Mouse (Mus musculus) brain, embryonic 14.5 days (tissue): Measurements from ENCODE around the gene Xndc1.

Source experiments
- CTCF ChIP-seq: fragments of 200-500 bp; IDR thresholded peaks from 2 replicates; pipeline ENCODE4 v1.5.1; 2012; ENCODE audit warnings: inconsistent platforms, mild to moderate bottlenecking, moderate library complexity, borderline replicate concordance; ENCODE audit not compliant: insufficient read depth, insufficient read length; ENCODE audit errors: extremely low read depth
- POLR2A ChIP-seq: fragments of 200-500 bp; IDR thresholded peaks from 2 replicates; pipeline ENCODE4 v1.6.1; 2012; ENCODE audit warnings: mild to moderate bottlenecking, inconsistent platforms, borderline replicate concordance; ENCODE audit not compliant: poor library complexity, insufficient read depth, insufficient read length, severe bottlenecking; ENCODE audit errors: extremely low read depth

DNA sequence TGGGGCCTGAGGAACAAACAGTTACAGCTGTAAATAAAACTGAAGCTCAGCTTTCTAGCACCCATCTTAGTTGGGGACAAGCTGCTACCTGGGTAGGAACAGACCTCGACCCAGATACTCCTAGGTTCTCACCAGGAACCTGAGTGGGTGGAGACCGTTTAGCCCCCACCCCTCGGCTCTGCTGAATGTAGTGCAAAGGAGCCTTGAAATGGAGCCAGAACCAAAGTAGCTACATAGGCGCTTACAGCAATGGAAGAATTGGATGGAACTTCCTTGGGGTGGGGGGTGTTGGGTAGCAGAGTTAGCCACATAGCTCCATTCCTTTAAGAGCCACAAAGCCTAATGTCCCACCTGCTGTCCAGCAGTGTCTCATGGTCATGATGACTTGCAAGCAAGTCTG lies 48.4 kb upstream of the Xndc1 start:
- TF ChIP-seq CTCF (no peak), POLR2A (no peak)
